Mouse (Mus musculus): ENCODE data around the gene Sugct.

DNA sequence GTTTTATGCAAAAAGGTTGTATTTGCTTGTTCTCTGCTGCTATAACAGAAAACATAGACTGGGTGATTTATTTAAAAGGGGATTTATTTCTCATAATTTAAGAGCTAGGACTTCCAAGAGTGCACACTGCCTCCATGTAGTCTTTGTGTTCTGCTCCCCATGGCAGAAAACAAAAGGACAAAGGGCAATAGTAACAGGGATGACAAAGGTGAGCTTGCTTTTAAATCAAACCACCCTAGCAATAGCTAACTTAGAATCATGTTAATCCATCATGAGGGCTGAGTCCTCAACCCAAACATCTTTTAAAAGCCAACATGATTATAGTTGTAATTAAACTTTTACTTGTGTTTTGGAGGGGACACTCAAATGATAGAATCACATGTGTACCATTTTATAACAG, 5.9 kb downstream of the Sugct start:
- TF ChIP-seq CTCF (IDR thresholded peaks at IDR 0.05; ENCODE audit: control insufficient read depth, insufficient read depth, low read length) (no peak), POLR2A (IDR thresholded peaks at IDR 0.05; ENCODE audit: borderline replicate concordance, control insufficient read depth, low read depth, low read length) (no peak)
